Mouse (Mus musculus) E14TG2a.4 (cell line): ENCODE results near the gene Dll4.

ENCODE experiments used
- CTCF ChIP-seq: conservative IDR thresholded peaks from 2 replicates; pipeline ENCODE4 v1.5.1; 2014; ENCODE audit warnings: low read length
- POU5F1 ChIP-seq: IDR thresholded peaks from 2 replicates; pipeline ENCODE4 v1.6.1; 2014; ENCODE audit warnings: low read length, borderline replicate concordance

- no peak for TF ChIP-seq CTCF
- TF ChIP-seq POU5F1: no peak
Observed at GRCm38 (mm10) chr2:119336470-119336869, 10.9 kb downstream of the Dll4 start.
